Mouse (Mus musculus) midbrain, embryonic 15.5 days (tissue): ENCODE results near the gene Adrm1. TPM values are rescaled to one million over a fixed set of nuclear protein-coding genes. Genes with fewer than 3 reads are reported as not detected.
"Not testable (repeated sequence)": the region's sequence is repeated elsewhere in the genome, so short reads cannot be mapped to it uniquely, and the experiment has no call there.

Experiments
- ATAC-seq: fragments of 200-750 bp; cut with Nextera tagmentation; replicated peaks from 2 replicates; pipeline ENCODE4 v1.8.0; 2017; ENCODE audit warnings: moderate TSS enrichment
- H3K27ac ChIP-seq: fragments of 300-500 bp; sonication (generic); 2 replicates; pipeline ENCODE4 v1.5.1; 2015; ENCODE audit warnings: mild to moderate bottlenecking, inconsistent platforms
- H3K27me3 ChIP-seq: fragments of 300-500 bp; sonication (generic); replicated peaks from 2 replicates; pipeline ENCODE4 v1.6.1; 2015; ENCODE audit warnings: inconsistent platforms
- H3K36me3 ChIP-seq: fragments of 300-500 bp; sonication (generic); replicated peaks from 2 replicates; pipeline ENCODE4 v1.6.1; 2015; ENCODE audit warnings: inconsistent platforms
- H3K4me1 ChIP-seq: fragments of 300-500 bp; sonication (generic); 2 replicates; pipeline ENCODE4 v1.6.1; 2015; ENCODE audit warnings: inconsistent platforms
- H3K4me2 ChIP-seq: fragments of 300-500 bp; sonication (generic); 2 replicates; pipeline ENCODE4 v1.6.1; 2015; ENCODE audit warnings: inconsistent platforms, mild to moderate bottlenecking, moderate library complexity
- H3K4me3 ChIP-seq: fragments of 300-500 bp; sonication (generic); 2 replicates; pipeline ENCODE4 v1.5.1; 2015; ENCODE audit warnings: mild to moderate bottlenecking, inconsistent platforms
- H3K9ac ChIP-seq: fragments of 300-500 bp; sonication (generic); 2 replicates; pipeline ENCODE4 v1.6.1; 2015; ENCODE audit warnings: mild to moderate bottlenecking, inconsistent platforms
- H3K9me3 ChIP-seq: fragments of 300-500 bp; sonication (generic); 2 replicates; pipeline ENCODE4 v1.6.1; 2016; ENCODE audit warnings: inconsistent platforms
- WGBS: fragments of 180-500 bp; shearing (Covaris S2); methylation state at CpG from one replicate; pipeline ENCODE4 v1.1.7; 2015; ENCODE audit warnings: mixed read lengths; 5-methylcytosine and 5-hydroxymethylcytosine counted together
- polyA plus RNA-seq: library from polyadenylated mRNA; unstranded; fragments of >200 nt; fragmentation: Nextera tagmentation; extraction: Ambion mirVana; gene quantifications from 2 replicates; pipeline ENCODE4 v1.2.1, GENCODE M21; 2015

The Adrm1 gene
- polyA plus RNA-seq, 1 experiment from 2014 or later, result 213 TPM

DNA sequence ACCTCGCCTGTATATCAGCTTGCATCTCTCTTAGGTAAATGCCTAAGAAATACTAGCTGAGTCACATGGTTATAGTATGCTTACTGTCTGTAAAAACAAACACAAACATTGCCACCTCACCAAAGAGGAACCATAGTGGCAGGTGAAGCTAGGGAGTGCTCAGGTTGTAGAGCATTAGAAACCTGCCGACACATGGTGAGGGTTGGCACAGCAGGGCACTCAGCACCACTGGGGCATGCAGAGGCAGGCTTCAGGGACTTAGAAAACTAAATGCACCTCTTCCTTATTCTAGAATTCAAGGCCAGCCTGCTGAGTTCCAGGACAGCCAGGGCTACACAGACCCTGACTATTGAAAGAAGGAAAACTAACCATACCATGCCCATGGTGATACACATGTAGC is 4.4 kb upstream of the Adrm1 start:
- H3K9ac ChIP-seq, result no peak overlapping the region
- H3K9me3 ChIP-seq, result no peaks in the 10 kb centered on the region
- WGBS, result 90% methylated on average over 2 of the region's 2 CpGs
- H3K4me1 ChIP-seq, result peaks cover 8% of the 10 kb centered on the region
- H3K4me3 ChIP-seq, result no peak overlapping the region
- H3K36me3 ChIP-seq, result peaks cover 14% of the 10 kb centered on the region; the same call in 1 of the 2 replicates
- no peak overlapping the region for H3K4me2 ChIP-seq
- no peak overlapping the region for H3K27ac ChIP-seq
- H3K27me3 ChIP-seq, result no peaks in the 10 kb centered on the region
- ATAC-seq, result no peak

DNA sequence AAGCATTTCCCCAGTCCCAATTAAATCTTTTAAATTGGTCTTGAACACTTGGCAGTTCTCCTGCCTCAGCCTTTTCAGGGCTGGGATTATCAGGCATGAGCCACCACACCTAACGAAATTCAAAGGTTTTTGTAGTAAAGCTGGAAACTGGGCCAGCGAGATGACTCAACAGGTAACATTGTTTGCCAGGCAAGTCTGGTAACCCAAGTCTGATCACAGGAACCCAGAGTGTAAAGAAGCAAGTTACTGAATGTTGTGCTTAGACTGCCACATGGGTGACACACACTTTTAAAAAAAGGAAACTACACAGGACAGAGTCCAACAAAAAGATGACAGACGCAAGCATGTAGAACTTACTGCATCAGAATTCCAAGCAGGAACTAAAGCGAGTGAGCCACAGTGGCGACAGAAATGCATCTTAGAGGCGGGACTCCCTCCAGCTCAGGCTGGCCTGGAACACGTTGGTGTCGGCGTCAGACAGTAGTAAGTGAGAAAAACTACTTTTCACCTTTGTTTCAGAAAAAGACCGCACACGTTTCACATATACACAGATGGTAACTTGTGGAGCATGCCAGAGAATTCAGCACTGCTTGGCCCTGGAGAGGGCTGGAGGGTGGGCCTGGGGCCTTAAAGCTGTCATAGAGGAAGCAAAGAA is 1.0 kb upstream of the Adrm1 start:
- Histone ChIP-seq H3K9ac (no peak overlapping the region), H3K4me3 (0 out of 2 replicates have a peak overlapping the region, but pooled peaks have one; percentile 92), H3K4me2 (peak overlapping the region; percentile 74; the same call in 1 of the 2 replicates), H3K9me3 (no peaks in the 10 kb centered on the region), H3K4me1 (peaks cover 28% of the 10 kb centered on the region), H3K27me3 (no peaks in the 10 kb centered on the region), H3K36me3 (peaks cover 10% of the 10 kb centered on the region; the same call in 1 of the 2 replicates), H3K27ac (peak overlapping the region; percentile 27; the same call in 1 of the 2 replicates)
- no peak for ATAC-seq
- 87% methylated on average over 11 of the region's 11 CpGs for WGBS

DNA sequence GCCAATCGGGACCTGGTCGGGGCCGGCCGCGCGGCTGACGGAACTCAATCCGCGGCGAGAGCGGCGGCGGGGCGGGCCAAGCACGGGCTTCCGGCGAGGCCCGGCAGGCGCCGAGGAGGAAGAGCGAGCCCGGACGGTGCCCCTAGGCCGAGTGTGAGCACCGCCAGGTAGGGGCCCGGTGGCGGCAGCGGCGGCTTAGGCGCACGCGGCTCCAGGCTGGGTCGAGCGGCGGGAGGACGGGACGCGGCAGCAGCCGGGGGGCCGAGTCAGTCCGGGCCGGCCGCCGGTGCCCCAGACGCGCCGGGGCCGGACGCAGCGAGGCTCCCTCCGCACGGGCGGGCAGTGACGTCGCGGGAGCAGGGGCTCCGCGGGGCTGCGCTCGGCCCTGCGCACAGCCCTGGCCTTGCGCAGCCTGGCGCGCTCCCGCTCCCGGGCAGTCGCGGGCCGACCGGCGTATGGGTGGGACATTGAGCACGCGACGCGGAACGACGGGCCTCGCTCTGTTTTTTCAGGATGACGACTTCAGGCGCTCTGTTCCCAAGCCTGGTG is 311 bp downstream of the Adrm1 start:
- no peaks in the 10 kb centered on the region for H3K9me3 ChIP-seq
- H3K27ac ChIP-seq, result peak overlapping the region; percentile 91
- peak; percentile 75 for ATAC-seq
- H3K4me3 ChIP-seq, result peak overlapping the region; percentile 92
- no peaks in the 10 kb centered on the region for H3K27me3 ChIP-seq
- H3K9ac ChIP-seq, result peak overlapping the region; percentile 77
- H3K36me3 ChIP-seq, result peaks cover 20% of the 10 kb centered on the region
- WGBS, result under 1% methylated on average over 66 of the region's 80 CpGs
- peak overlapping the region; percentile 79 for H3K4me2 ChIP-seq
- peaks cover 28% of the 10 kb centered on the region for H3K4me1 ChIP-seq

DNA sequence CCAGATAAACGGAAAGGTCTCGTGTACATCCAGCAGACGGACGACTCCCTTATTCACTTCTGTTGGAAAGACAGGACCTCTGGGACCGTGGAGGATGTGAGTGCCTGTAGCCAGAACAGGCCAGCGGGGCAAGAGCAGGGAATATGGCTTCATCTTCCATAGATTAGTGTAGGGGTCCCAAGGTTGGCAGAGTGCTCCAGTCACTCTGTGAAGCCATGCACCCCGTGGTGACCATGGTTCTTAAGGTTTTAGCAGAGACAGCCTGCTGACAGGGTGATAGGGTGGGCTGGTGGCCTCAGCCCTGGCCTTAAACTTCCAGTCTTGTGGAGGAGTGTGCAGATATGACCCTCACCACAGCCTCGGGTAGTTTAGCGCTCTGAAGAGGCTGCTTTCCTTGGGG is 867 bp downstream of the Adrm1 start:
- no peak for ATAC-seq
- Histone ChIP-seq H3K36me3 (peaks cover 24% of the 10 kb centered on the region), H3K27ac (peak overlapping the region; percentile 91), H3K4me2 (peak overlapping the region; percentile 79), H3K9me3 (no peaks in the 10 kb centered on the region), H3K4me3 (peak overlapping the region; percentile 92), H3K9ac (peak overlapping the region; percentile 77), H3K27me3 (no peaks in the 10 kb centered on the region), H3K4me1 (peaks cover 28% of the 10 kb centered on the region)
- 4% methylated on average over 9 of the region's 9 CpGs for WGBS

DNA sequence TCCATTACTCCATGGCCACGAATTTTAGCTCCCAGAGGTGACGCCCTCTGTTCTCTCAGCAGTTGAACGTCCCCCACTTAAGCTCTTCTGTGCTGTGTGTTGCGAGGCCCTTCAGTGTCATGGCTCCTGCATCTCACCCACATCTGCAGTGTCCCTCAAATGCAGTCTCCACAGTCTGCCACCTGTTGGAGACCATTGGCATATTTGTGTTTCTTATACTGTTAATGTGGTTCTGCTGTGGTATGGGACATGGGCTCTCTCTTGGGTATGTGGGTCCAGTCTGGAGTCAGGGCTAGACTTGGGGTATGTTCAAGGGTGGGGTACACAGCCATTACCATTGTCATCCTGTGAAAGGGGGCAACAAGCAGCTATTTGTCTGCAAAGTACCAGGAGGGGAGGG is 1.9 kb downstream of the Adrm1 start:
- H3K9ac ChIP-seq, result 0 out of 2 replicates have a peak overlapping the region, but pooled peaks have one; percentile 77
- no peak for ATAC-seq
- no peak overlapping the region for H3K27ac ChIP-seq
- 87% methylated on average over 4 of the region's 4 CpGs for WGBS
- peaks cover 26% of the 10 kb centered on the region for H3K36me3 ChIP-seq
- no peaks in the 10 kb centered on the region for H3K27me3 ChIP-seq
- H3K4me1 ChIP-seq, result peaks cover 28% of the 10 kb centered on the region
- peak overlapping the region; percentile 79 for H3K4me2 ChIP-seq
- H3K9me3 ChIP-seq, result no peaks in the 10 kb centered on the region
- H3K4me3 ChIP-seq, result peak overlapping the region; percentile 92

DNA sequence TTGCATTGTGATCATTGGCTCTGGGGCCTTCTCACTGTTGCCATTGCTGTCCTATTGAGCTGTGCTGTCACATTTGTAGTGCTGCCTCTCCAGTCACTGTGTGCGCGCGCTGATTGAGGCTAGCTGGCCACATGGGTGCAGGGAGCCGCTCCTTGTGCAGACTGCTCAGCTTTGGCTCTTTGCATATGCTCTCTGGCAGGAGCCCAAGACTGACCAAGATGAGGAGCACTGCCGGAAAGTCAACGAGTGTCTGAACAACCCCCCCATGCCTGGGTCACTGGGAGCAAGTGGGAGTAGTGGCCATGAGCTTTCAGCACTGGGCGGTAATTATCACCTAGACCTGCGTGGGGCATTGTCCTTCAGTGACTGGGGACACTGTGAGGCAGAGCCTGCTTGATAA is 2.4 kb downstream of the Adrm1 start:
- WGBS, result 91% methylated on average over 8 of the region's 8 CpGs
- not testable (repeated sequence) for ATAC-seq, H3K4me2 ChIP-seq, H3K27ac ChIP-seq, H3K9me3 ChIP-seq, H3K27me3 ChIP-seq, H3K4me3 ChIP-seq, H3K9ac ChIP-seq
- H3K36me3 ChIP-seq, result peaks cover 26% of the 10 kb centered on the region
- H3K4me1 ChIP-seq, result peaks cover 28% of the 10 kb centered on the region

DNA sequence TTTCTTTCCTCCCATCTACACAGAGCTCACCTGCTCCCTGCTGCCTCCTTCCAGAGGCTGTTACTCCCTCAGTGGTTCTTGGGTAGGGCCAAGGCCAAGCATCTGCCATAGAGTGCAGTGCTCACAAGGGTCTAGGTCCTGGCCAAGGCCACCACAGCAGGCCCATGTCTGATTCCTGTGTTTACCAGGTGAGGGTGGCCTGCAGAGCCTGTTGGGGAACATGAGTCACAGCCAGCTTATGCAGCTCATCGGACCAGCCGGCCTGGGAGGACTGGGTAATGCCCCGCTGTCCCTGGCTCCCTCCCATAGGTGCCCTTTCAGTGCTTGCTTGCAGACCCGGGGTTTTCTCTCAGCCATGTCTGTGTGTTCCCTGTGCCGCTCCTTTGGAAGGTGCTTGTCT is 2.8 kb downstream of the Adrm1 start:
- Histone ChIP-seq H3K4me2 (no peak overlapping the region), H3K27ac (no peak overlapping the region), H3K27me3 (no peaks in the 10 kb centered on the region), H3K9ac (no peak overlapping the region), H3K9me3 (no peaks in the 10 kb centered on the region), H3K4me3 (no peak overlapping the region), H3K4me1 (peaks cover 28% of the 10 kb centered on the region), H3K36me3 (peaks cover 26% of the 10 kb centered on the region)
- ATAC-seq, result no peak
- 96% methylated on average over 5 of the region's 5 CpGs for WGBS

DNA sequence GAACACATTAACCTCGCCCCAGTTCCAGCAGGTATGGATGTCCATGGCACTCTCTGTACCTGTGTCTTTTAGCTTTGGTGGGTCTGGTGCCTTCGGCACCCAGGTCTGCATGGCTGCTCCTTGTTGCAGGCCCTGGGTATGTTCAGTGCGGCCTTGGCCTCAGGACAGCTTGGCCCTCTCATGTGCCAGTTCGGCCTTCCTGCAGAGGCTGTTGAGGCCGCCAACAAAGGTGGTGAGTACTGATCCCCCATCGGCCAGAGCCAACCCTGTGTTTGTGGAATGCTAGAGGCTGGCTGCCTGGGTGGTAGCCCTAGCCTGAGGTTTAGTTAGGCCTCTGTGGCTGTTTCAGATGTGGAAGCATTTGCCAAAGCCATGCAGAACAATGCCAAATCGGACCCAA is 4.4 kb downstream of the Adrm1 start:
- H3K9me3 ChIP-seq, result no peaks in the 10 kb centered on the region
- H3K27ac ChIP-seq, result no peak overlapping the region
- peaks cover 26% of the 10 kb centered on the region for H3K36me3 ChIP-seq
- H3K9ac ChIP-seq, result no peak overlapping the region
- H3K27me3 ChIP-seq, result no peaks in the 10 kb centered on the region
- no peak overlapping the region for H3K4me2 ChIP-seq
- H3K4me1 ChIP-seq, result peaks cover 25% of the 10 kb centered on the region
- 92% methylated on average over 7 of the region's 7 CpGs for WGBS
- no peak for ATAC-seq
- no peak overlapping the region for H3K4me3 ChIP-seq

DNA sequence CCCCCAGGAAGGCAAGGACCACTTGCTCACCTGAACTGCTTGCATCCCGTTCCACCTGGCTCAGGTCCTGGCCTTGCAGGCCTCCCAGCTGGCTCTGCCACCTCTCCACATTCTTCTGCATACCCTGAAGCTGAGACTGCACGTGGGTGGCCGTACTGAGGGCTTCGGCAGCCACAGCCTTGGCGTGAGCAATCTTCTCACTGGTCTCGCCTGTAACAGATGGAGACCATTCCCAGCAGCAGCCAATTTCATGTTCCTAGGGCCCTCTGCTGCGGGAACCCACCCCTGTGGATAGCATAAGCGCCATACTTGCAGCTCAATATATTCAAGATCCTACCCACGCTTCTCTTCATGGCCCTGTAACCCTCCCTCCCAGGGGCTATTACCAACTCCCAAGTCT is 10.3 kb downstream of the Adrm1 start:
- Histone ChIP-seq H3K4me3 (no peak overlapping the region), H3K36me3 (peaks cover 8% of the 10 kb centered on the region; the same call in 1 of the 2 replicates), H3K4me2 (no peak overlapping the region), H3K27ac (no peak overlapping the region), H3K9ac (no peak overlapping the region), H3K27me3 (no peaks in the 10 kb centered on the region), H3K9me3 (no peaks in the 10 kb centered on the region), H3K4me1 (no peaks in the 10 kb centered on the region)
- ATAC-seq, result no peak
- 89% methylated on average over 9 of the region's 9 CpGs for WGBS

DNA sequence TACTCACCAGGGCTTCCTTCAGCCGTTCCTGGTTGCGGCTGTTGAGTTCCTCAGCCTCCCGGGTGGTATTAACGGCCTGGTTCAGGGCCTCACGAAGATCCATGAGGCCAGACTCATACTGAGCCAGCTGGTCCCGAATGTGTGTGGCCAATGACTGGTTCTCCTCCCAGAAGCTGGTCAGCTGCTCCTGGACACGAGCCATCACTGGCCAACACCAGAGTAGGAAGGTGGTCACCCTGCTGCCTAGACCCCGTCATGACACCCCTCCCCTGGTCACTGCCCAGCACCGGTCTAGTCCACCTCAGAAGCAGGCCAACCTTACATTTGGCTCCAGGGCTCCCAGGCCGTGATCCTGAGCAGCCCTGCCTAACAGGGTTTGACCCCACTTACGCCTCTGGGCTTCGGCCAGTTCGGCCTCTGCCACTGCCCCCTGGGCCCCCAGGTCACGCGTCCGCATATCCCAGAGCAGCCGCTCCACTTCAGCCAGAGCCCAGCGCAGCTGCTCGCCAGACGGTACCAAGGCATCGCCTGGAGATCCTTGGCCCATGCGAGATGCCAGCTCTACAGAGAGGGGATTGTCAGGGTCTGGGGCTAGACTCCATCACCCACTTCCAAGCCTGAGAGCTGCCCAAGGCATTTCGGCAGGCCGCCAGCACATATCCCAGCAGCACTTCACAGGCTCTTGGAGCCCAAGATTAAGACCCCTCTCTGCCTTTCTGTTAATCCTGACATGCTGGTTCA is 12.9 kb downstream of the Adrm1 start:
- Histone ChIP-seq H3K9ac (no peak overlapping the region), H3K9me3 (no peaks in the 10 kb centered on the region), H3K4me2 (no peak overlapping the region), H3K27me3 (no peaks in the 10 kb centered on the region), H3K36me3 (no peaks in the 10 kb centered on the region), H3K4me3 (no peak overlapping the region), H3K4me1 (no peaks in the 10 kb centered on the region), H3K27ac (no peak overlapping the region)
- ATAC-seq, result no peak
- WGBS, result 89% methylated on average over 24 of the region's 24 CpGs

DNA sequence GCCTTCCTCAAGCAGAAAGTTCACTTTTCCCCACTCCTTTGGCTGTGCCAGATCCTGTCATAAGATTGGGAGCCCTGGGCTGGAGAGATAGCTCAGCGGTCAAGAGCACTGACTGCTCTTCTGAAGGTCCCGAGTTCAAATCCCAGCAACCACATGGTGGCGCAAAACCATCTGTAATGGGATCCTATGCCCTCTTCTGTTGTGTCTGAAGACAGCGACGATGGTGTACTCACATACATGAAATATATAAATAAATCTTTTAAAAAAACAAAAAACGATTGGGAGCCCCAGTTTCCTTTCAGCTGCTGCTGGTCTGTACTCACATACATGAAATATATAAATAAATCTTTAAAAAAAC is 13.4 kb downstream of the Adrm1 start:
- Histone ChIP-seq H3K4me3 (no peak overlapping the region), H3K9ac (no peak overlapping the region), H3K27ac (no peak overlapping the region), H3K27me3 (no peaks in the 10 kb centered on the region), H3K4me1 (no peaks in the 10 kb centered on the region), H3K36me3 (no peaks in the 10 kb centered on the region), H3K9me3 (no peaks in the 10 kb centered on the region), H3K4me2 (no peak overlapping the region)
- 85% methylated on average over 6 of the region's 6 CpGs for WGBS
- ATAC-seq, result no peak

DNA sequence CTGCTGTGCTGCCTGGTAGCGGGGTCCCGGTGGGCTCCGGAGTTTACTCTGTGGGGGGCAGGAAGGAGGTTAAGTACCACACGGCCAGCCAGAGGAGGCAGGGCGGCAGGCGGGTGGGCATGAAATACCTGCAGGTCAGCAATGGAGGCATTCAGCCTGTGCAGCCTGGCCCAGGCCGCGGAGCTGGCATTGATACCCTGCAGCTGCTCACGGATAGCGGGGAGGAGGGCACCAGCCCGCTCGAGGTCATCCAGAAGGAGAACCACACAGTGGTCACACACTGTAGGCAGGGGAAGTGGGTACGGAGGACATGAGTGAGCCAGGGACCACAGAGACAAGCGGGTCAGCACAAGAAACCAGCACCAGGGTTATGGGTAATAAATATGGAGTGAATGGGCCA is 14.4 kb downstream of the Adrm1 start:
- Histone ChIP-seq H3K9ac (no peak overlapping the region), H3K4me1 (no peaks in the 10 kb centered on the region), H3K27me3 (no peaks in the 10 kb centered on the region), H3K36me3 (no peaks in the 10 kb centered on the region), H3K4me2 (no peak overlapping the region), H3K9me3 (no peaks in the 10 kb centered on the region), H3K27ac (no peak overlapping the region), H3K4me3 (no peak overlapping the region)
- 90% methylated on average over 14 of the region's 14 CpGs for WGBS
- no peak for ATAC-seq
